Mouse (Mus musculus): ENCODE measurements around the gene Gsto1.

DNA sequence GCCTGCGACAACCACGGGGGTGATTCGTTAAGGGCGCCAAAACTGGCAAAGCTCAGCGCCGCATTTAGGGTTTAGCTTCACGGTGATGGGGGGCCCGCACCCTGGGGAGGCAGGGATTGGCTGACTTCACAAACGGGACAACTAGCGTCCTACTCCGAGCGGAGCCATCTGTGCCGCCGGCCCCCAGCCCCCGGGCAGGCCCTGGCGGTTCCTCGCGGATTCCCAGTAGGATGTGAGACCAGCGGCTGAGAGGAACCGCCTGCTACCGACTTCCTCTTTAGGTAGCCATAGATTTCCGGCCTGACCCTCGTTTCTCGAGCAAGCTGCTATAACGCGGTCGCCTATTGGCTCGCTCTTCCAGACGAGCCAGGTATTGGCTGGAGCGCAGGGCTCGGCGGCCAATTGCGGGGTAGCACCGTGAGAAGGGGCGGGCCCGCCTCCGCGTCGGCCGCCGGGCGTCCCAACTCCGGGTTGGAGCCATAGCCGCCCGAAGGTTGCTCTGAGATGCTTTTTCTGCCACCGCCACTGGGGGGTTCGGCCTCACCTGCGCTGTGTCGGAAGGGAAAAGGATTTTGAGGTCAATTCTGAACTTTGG, 10.7 kb downstream of the Gsto1 start, which contains the start of gene Gsto2:
- TF ChIP-seq CTCF (IDR thresholded peaks at IDR 0.05; ENCODE audit: borderline replicate concordance, control insufficient read depth, extremely low read depth, insufficient read depth, low read length, poor library complexity) (peak; percentile 57; the same call in 1 of the 2 replicates), POLR2A (IDR thresholded peaks at IDR 0.05; ENCODE audit: control insufficient read depth, extremely low read depth, insufficient read depth, low read length, poor library complexity) (peak; percentile 66)

All from thymus, adult 2 months (tissue).